In genomic region chrX:59817794-59818193, GRCm38 (mm10) we compare ENCODE assay signal across 19 mouse cellular contexts.
DNase-seq lines count a peak whose midpoint lies in the region; TF ChIP-seq lines count a peak whose summit lies in the region.
"Had no signal": no experiment of that assay in that cellular context is flagged by ENCODE, and none has a peak within 500 bp of the region (broad histone marks: within the 10 kb centered on the region; RNA-seq: fewer than 3 reads in every experiment).

No protein-coding gene starts in this region.

- peak; percentile 37 for DNase-seq in cerebellum, adult 11-12 months
- no peak for DNase-seq in cerebellum, postnatal 36 days
- DNase-seq in kidney, adult 9 months, result peak; percentile 0
- no peak for DNase-seq in kidney, postnatal 36 days
- peak; percentile 34 for DNase-seq in cerebellum, adult 9-11 months
- no peak for DNase-seq in urinary bladder, postnatal 36 days (ENCODE audit: low spot score in 2 of 2)
- no peak for DNase-seq in gastrocnemius, postnatal 14 days
- DNase-seq: adrenal gland, postnatal 10 days; gastrocnemius, adult 2 months; lung, postnatal 4 days; thymus, postnatal 14 days had no signal

- H3K4me1 ChIP-seq in bone marrow macrophage, adult 2 months (ENCODE audit: control insufficient read depth, insufficient read depth, low read length), result peaks cover 4% of the 10 kb centered on the region; the same call in 1 of the 2 replicates
- H3K4me1 ChIP-seq: forebrain, embryonic 10.5 days; heart, embryonic 10.5 days; kidney, embryonic 15.5 days; limb, embryonic 13.5 days; lung, embryonic 15.5 days; midbrain, embryonic 10.5 days had no signal

- TF ChIP-seq POLR2A in bone marrow macrophage, adult 2 months (IDR thresholded peaks at IDR 0.05; ENCODE audit: borderline replicate concordance, low read depth, low read length), result no peak

- intact Hi-C loops in gastrocnemius, postnatal 14 days (cut with DNase I; ENCODE audit: low total_unique reads), result no loop called here

- TF ChIP-seq CTCF in bone marrow macrophage, adult 2 months (IDR thresholded peaks at IDR 0.05; ENCODE audit: low read depth, low read length), result no peak

- H3K27ac ChIP-seq in bone marrow macrophage, adult 2 months (ENCODE audit: insufficient read depth, low read depth, low read length), result peak overlapping the region; percentile 86
- H3K27ac ChIP-seq: forebrain, embryonic 10.5 days; gastrocnemius, adult 2 months; heart, embryonic 10.5 days; kidney, embryonic 15.5 days; limb, embryonic 13.5 days; liver, embryonic 14.5 days; lung, embryonic 15.5 days; midbrain, embryonic 10.5 days had no signal

- H3K4me3 ChIP-seq in bone marrow macrophage, adult 2 months (ENCODE audit: insufficient read depth, low read length), result no peak overlapping the region
- H3K4me3 ChIP-seq: forebrain, embryonic 10.5 days; gastrocnemius, adult 2 months; heart, embryonic 10.5 days; kidney, embryonic 15.5 days; limb, embryonic 13.5 days; lung, embryonic 15.5 days; midbrain, embryonic 10.5 days had no signal

Comparison
In these comparisons a context has a peak if more than half of its experiments do, and no peak if none do; other contexts are left out.
1. DNase-seq: peak in cerebellum, adult 11-12 months (single experiment), kidney, adult 9 months (single experiment) and cerebellum, adult 9-11 months (single experiment); none in cerebellum, postnatal 36 days (0 of 2), kidney, postnatal 36 days (0 of 2), urinary bladder, postnatal 36 days (0 of 2) and gastrocnemius, postnatal 14 days (single experiment).